Mouse (Mus musculus): Measurements from ENCODE around the gene Gm20219. TPM values are rescaled to one million over a fixed set of nuclear protein-coding genes. Genes with fewer than 3 reads are reported as not detected.
"Not testable (repeated sequence)": the region's sequence is repeated elsewhere in the genome, so short reads cannot be mapped to it uniquely, and the experiment has no call there.

The Gm20219 gene
- polyA plus RNA-seq, 1 experiment from 2014 or later, result 1.6 TPM

DNA sequence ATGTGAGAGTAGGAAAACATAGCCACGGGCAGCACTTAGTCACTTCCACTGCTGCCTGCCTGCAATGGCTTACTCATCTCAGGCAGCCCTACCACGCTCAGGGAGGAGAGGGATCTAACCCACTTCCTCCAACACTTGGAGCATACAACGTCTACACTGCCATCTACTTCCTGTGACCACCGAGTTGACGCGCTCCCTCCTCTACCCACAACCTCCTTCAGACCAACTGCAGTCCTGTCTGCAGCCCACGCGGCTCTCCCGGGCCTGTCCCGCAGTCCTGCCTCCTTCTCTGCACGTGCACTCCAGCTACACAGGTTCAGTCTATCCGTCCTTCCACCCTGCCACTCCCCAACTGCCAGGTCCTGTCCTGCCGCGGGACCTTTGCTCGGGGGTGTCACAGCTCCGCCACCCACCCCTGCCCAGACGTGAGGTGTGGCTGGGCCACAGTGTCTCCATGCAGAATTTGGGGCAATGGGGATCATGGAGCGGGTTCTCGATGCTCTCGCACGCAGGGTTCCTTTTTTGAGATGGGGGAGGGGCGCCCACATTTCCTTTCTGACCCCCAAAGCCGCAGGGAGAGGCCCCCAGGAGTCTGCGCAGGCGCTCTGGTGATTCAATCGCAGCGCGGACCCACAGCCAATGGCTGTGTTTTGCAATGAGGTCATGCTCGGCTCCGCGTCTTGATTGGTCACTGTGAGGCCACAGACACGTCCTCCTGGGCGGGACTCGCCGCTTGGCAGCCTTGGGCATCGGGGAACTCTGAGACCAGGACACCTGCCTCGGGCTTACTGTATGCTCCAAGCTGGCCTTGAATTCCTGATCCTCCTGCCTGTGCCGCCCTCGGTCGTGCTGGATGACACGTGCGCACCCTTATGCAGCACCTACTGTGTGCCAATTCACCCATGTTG lies 46.8 kb downstream of the Gm20219 start:
- Histone ChIP-seq H3K27ac (ENCODE audit: low read depth) (peak overlapping the region; percentile 69), H3K4me1 (ENCODE audit: insufficient read depth) (no peaks in the 10 kb centered on the region), H3K4me2 (peak overlapping the region; percentile 90), H3K36me3 (ENCODE audit: insufficient read depth) (no peaks in the 10 kb centered on the region), H3K27me3 (ENCODE audit: insufficient read depth, low read length) (peaks cover 40% of the 10 kb centered on the region), H3K4me3 (ENCODE audit: low read depth, low read length) (peak overlapping the region; percentile 56), H3K9ac (peak overlapping the region; percentile 71), H3K9me3 (ENCODE audit: low read depth, low read length) (no peaks in the 10 kb centered on the region)
- TF ChIP-seq CTCF (IDR thresholded peaks at IDR 0.05; ENCODE audit: low read depth), result no peak
- WGBS, result under 1% methylated on average over 42 of the region's 42 CpGs
- ATAC-seq (ENCODE audit: insufficient read depth), result peak; percentile 96
- peak; percentile 99 for DNase-seq

DNA sequence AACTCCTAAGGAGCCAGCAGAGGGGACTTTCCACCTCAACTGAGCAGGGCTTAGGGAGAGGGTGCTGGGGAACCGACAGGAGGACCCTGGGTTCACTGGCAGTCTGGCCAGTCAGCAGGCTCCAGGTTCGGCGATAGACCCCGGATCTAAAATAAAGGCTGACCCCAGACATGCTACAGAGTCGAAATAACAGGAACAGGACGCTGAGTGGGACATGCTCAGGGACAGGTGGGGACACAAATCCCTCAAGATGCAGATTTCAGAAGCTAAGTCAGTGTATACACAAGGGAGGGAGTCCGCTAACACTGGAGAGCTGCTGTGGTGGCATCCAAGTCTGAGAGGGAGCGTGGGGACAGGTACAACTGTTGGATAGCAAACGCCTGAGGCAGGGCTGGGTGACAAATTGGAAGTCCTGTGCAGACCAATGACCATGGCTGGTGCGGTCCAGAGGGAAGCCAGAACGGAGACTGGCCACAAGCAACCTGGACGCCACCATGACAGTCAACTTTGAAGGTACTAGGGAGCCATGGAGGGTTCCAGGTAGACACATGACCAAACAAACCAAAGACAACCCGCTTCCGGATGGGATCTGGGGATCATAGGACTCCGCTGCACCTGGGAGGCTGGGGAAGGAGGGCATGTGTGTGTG lies 47.6 kb downstream of the Gm20219 start:
- H3K4me1 ChIP-seq (ENCODE audit: insufficient read depth), result no peaks in the 10 kb centered on the region
- no peak overlapping the region for H3K27ac ChIP-seq (ENCODE audit: low read depth)
- 54% methylated on average over 15 of the region's 15 CpGs for WGBS
- no peak for DNase-seq
- peak overlapping the region; percentile 71 for H3K9ac ChIP-seq
- TF ChIP-seq CTCF (IDR thresholded peaks at IDR 0.05; ENCODE audit: low read depth), result no peak
- peak overlapping the region; percentile 90 for H3K4me2 ChIP-seq
- peaks cover 31% of the 10 kb centered on the region for H3K27me3 ChIP-seq (ENCODE audit: insufficient read depth, low read length)
- no peaks in the 10 kb centered on the region for H3K9me3 ChIP-seq (ENCODE audit: low read depth, low read length)
- no peaks in the 10 kb centered on the region for H3K36me3 ChIP-seq (ENCODE audit: insufficient read depth)
- ATAC-seq (ENCODE audit: insufficient read depth), result no peak
- peak overlapping the region; percentile 56 for H3K4me3 ChIP-seq (ENCODE audit: low read depth, low read length)

DNA sequence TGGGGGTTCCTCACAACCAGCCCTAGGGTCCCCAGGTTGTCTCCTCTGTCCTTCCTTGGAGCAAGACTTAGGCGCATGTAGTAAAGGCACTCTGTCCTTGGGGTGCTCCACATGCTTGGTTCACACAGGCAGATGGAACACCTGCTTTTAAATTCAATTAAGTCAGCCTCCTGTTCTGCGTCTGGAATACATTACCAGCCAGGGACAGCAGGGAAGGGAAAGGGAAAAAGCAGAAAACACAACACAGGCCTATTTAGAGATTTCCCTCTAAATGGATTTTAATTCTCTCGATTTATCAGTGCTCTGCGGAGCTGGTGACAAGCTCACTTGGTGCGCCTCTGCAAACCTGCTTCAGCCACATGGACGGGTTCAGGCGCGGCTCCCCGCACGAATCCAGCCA lies 48.8 kb downstream of the Gm20219 start:
- TF ChIP-seq CTCF (IDR thresholded peaks at IDR 0.05; ENCODE audit: low read depth), result no peak
- 79% methylated on average over 10 of the region's 10 CpGs for WGBS
- ATAC-seq (ENCODE audit: insufficient read depth), result no peak
- DNase-seq, result no peak
- no peak overlapping the region for H3K4me2 ChIP-seq
- no peaks in the 10 kb centered on the region for H3K9me3 ChIP-seq (ENCODE audit: low read depth, low read length)
- H3K9ac ChIP-seq, result no peak overlapping the region
- no peaks in the 10 kb centered on the region for H3K36me3 ChIP-seq (ENCODE audit: insufficient read depth)
- H3K27ac ChIP-seq (ENCODE audit: low read depth), result no peak overlapping the region
- H3K4me3 ChIP-seq (ENCODE audit: low read depth, low read length), result no peak overlapping the region
- H3K27me3 ChIP-seq (ENCODE audit: insufficient read depth, low read length), result peaks cover 20% of the 10 kb centered on the region
- no peaks in the 10 kb centered on the region for H3K4me1 ChIP-seq (ENCODE audit: insufficient read depth)

DNA sequence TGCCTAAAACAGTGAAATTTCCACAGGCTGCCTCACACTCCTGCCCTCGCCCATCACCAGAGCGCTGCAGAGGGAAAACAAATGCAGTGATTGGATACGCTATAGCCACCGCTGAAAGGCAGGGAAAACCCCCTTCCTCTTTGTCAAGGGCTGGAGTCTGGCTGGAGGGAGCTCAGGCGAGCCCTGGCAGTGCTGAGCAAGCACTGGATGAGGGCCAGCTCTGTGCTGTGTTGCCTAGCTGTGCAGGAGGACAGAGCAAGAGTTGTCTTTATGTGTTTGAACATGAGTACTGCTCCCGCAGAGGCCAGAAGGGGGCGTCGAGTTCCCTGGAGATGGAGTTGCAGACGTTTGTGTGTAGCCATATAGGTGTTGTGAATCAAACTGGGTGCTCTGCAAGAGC lies 51.7 kb downstream of the Gm20219 start:
- H3K4me2 ChIP-seq, result no peak overlapping the region
- DNase-seq (peak; percentile 88), ATAC-seq (ENCODE audit: insufficient read depth) (peak; percentile 85)
- H3K27ac ChIP-seq (ENCODE audit: low read depth), result no peak overlapping the region
- H3K4me3 ChIP-seq (ENCODE audit: low read depth, low read length), result no peak overlapping the region
- no peaks in the 10 kb centered on the region for H3K9me3 ChIP-seq (ENCODE audit: low read depth, low read length)
- TF ChIP-seq CTCF (IDR thresholded peaks at IDR 0.05; ENCODE audit: low read depth), result no peak
- no peaks in the 10 kb centered on the region for H3K36me3 ChIP-seq (ENCODE audit: insufficient read depth)
- H3K9ac ChIP-seq, result no peak overlapping the region
- H3K27me3 ChIP-seq (ENCODE audit: insufficient read depth, low read length), result no peaks in the 10 kb centered on the region
- no peaks in the 10 kb centered on the region for H3K4me1 ChIP-seq (ENCODE audit: insufficient read depth)
- 27% methylated on average over 9 of the region's 9 CpGs for WGBS

DNA sequence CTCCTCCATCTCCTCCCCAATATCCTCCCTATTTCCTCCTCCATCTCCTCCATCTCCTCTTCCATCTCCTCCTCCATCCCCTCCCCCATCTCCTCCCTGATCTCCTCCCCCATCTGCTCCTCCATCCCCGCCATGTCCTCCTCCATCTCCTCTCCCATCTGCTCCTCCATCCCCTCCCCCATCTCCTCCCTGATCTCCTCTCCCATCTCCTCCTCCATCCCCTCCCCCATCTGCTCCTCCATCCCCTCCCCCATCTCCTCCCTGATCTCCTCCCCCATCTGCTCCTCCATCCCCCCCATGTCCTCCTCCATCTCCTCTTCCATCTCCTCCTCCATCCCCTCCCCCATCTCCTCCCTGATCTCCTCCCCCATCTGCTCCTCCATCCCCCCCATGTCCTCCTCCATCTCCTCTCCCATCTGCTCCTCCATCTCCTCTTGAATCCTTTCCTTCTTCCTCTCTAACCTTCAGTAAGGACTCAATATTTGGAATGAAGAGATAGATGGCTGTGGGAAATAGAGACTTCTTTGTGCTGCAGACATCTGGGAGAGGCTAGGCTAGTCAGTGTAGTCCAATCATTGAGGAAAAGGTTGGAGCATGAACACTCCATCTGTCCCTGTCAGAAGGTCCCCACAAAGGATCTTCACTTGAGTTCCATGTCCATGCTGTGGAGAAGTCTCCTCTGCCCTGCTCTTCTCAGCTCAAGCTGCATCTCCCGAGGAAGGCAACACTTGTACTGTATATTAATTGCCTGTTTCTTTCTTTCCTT lies 52.4 kb downstream of the Gm20219 start:
- DNase-seq; H3K9ac ChIP-seq; H3K4me3 ChIP-seq (ENCODE audit: low read depth, low read length); H3K9me3 ChIP-seq (ENCODE audit: low read depth, low read length); H3K36me3 ChIP-seq (ENCODE audit: insufficient read depth); H3K4me1 ChIP-seq (ENCODE audit: insufficient read depth); H3K4me2 ChIP-seq; ATAC-seq (ENCODE audit: insufficient read depth); H3K27me3 ChIP-seq (ENCODE audit: insufficient read depth, low read length); H3K27ac ChIP-seq (ENCODE audit: low read depth): not testable (repeated sequence)
- 50% methylated on average over 2 of the region's 2 CpGs for WGBS

Other genes with a start within 250 kb of the Gm20219 start
- 31.3 and 36.7 TPM in 2 replicates for gene Kdm4b, start 228.3 kb downstream of the Gm20219 start, polyA plus RNA-seq (2014; fragmentation: Nextera tagmentation; extraction: Ambion mirVana)
- gene Ptprs, start 77.9 kb downstream of the Gm20219 start, polyA plus RNA-seq (2014; fragmentation: Nextera tagmentation; extraction: Ambion mirVana), result 96.8 and 112 TPM in 2 replicates
- gene Znrf4, start 42.0 kb downstream of the Gm20219 start, polyA plus RNA-seq (2014; fragmentation: Nextera tagmentation; extraction: Ambion mirVana), result not detected in 2 replicates
- gene Safb2, start 30.2 kb upstream of the Gm20219 start, polyA plus RNA-seq (2014; fragmentation: Nextera tagmentation; extraction: Ambion mirVana), result 63.1 and 69.4 TPM in 2 replicates
- 83.1 and 87.9 TPM in 2 replicates for gene Safb, start 30.4 kb upstream of the Gm20219 start, polyA plus RNA-seq (2014; fragmentation: Nextera tagmentation; extraction: Ambion mirVana)
- gene 2410015M20Rik, start 55.4 kb upstream of the Gm20219 start, polyA plus RNA-seq (2014; fragmentation: Nextera tagmentation; extraction: Ambion mirVana), result 198 and 201 TPM in 2 replicates
- 2,014 and 2,172 TPM in 2 replicates for gene Rpl36, start 59.0 kb upstream of the Gm20219 start, polyA plus RNA-seq (2014; fragmentation: Nextera tagmentation; extraction: Ambion mirVana)
- 55.1 and 63.1 TPM in 2 replicates for gene Lonp1, start 72.5 kb upstream of the Gm20219 start, polyA plus RNA-seq (2014; fragmentation: Nextera tagmentation; extraction: Ambion mirVana)
- 0.57 and 0.76 TPM in 2 replicates for gene Catsperd, start 73.8 kb upstream of the Gm20219 start, polyA plus RNA-seq (2014; fragmentation: Nextera tagmentation; extraction: Ambion mirVana)
- gene Ranbp3, start 118.9 kb upstream of the Gm20219 start, polyA plus RNA-seq (2014; fragmentation: Nextera tagmentation; extraction: Ambion mirVana), result 93.8 and 105 TPM in 2 replicates
- 449 and 463 TPM in 2 replicates for gene Ndufa11, start 163.4 kb upstream of the Gm20219 start, polyA plus RNA-seq (2014; fragmentation: Nextera tagmentation; extraction: Ambion mirVana)
- 18.5 and 19.6 TPM in 2 replicates for gene Vmac, start 163.6 kb upstream of the Gm20219 start, polyA plus RNA-seq (2014; fragmentation: Nextera tagmentation; extraction: Ambion mirVana)
- 9.5 and 12.1 TPM in 2 replicates for gene Nrtn, start 203.1 kb upstream of the Gm20219 start, polyA plus RNA-seq (2014; fragmentation: Nextera tagmentation; extraction: Ambion mirVana)
- gene Dus3l, start 210.4 kb upstream of the Gm20219 start, polyA plus RNA-seq (2014; fragmentation: Nextera tagmentation; extraction: Ambion mirVana), result 40.5 and 42.3 TPM in 2 replicates
- gene Prr22, start 215.9 kb upstream of the Gm20219 start, polyA plus RNA-seq (2014; fragmentation: Nextera tagmentation; extraction: Ambion mirVana), result 1.2 and 1.4 TPM in 2 replicates